Mouse (Mus musculus): ENCODE results near the gene Tlx3. TPM values are rescaled to one million over a fixed set of nuclear protein-coding genes. Genes with fewer than 3 reads are reported as not detected.

The Tlx3 gene
- total RNA-seq, 2 experiments from 2014 or later: not detected

GRCm38 (mm10) chr11:33154459-33154858 lies 48.9 kb downstream of the Tlx3 start:
- DNase-seq: no peak
- intact Hi-C loops (cut with DNase I): no loop called here

- intact Hi-C loops (cut with DNase I): no loop called here
- DNase-seq: no peak
Observed at GRCm38 (mm10) chr11:33152997-33153396, 50.4 kb downstream of the Tlx3 start.

DNA sequence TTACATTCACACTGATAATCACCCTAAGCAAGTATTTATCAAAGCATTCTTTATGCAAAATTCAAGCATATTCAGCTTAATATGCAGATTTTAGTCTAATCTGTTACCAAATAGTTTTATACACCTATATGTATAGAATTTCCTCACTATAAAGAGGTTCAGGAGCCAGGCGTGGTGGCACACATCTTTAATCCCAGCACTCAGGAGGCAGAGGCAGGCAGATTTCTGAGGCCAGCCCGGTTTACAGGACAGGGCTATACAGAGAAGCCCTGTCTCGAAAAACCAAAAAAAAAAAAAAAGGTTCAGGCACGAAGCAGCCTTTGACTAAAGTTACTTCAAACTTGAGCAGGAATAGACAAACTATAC lies 51.6 kb downstream of the Tlx3 start:
- DNase-seq: no peak
- intact Hi-C loops (cut with DNase I): no loop called here

DNA sequence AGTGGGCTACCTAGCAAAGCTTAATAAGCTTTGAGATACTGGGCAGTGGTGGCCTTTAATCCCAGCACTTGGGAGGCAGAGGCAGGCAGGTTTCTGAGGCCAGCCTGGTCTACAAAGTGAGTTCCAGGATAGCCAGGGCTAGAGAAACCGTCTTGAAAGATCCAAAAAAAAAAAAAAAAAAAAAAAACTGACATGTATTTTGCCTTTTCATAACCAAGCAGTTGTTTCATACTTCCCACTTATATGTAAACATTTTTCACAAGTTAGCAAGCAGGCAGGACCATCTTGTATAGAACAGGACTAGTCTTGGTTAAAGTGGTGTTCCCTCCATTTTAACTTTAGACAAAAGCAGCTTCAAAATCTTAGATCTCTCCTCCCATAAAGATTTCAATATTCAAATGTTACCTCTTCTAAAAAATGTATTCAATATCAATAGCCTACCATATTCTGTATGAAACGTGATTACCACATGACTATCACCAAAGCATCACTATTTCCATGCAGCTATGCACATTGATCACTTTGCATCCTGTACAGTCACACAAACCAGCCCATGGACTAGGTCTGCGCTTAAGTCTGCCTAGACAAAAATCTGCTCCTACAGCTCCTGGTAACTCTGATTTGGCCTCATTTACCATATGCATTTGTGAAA lies 52.1 kb downstream of the Tlx3 start:
- intact Hi-C loops (cut with DNase I): no loop called here
- DNase-seq: no peak

Other genes starting within 250 kb of the Tlx3 start
- 1 to 10 TPM; 7.4 to 8.4 TPM for gene Fgf18, start 56.2 kb downstream of the Tlx3 start, total RNA-seq (2021)
- 100 to 1,000 TPM; 303 to 338 TPM for gene Npm1, start 40.4 kb downstream of the Tlx3 start, total RNA-seq (2021)
- gene Gm12117, start 73.1 kb upstream of the Tlx3 start, total RNA-seq (2021): under 1 TPM; 0.74 to 0.92 TPM

Measured in left cerebral cortex, postnatal 4 days (tissue).